Mouse (Mus musculus) gonadal fat pad, adult 2 months (tissue): ENCODE measurements around the gene Zdhhc16. TPM values are rescaled to one million over a fixed set of nuclear protein-coding genes. Genes with fewer than 3 reads are reported as not detected.

ENCODE experiments used
- DNase-seq: peaks from one replicate; pipeline ENCODE4 v3.0.0-alpha.2; 2012; ENCODE audit warnings: low read depth
- polyA plus RNA-seq: library from polyadenylated mRNA; depleted of rRNA; stranded (reverse); fragments of >200 nt; gene quantifications from 2 replicates; pipeline ENCODE4 v1.2.3, GENCODE M21; 2012; rRNA removed

Gene Zdhhc16
- 76.1 and 85.0 TPM in 2 replicates for polyA plus RNA-seq

DNA sequence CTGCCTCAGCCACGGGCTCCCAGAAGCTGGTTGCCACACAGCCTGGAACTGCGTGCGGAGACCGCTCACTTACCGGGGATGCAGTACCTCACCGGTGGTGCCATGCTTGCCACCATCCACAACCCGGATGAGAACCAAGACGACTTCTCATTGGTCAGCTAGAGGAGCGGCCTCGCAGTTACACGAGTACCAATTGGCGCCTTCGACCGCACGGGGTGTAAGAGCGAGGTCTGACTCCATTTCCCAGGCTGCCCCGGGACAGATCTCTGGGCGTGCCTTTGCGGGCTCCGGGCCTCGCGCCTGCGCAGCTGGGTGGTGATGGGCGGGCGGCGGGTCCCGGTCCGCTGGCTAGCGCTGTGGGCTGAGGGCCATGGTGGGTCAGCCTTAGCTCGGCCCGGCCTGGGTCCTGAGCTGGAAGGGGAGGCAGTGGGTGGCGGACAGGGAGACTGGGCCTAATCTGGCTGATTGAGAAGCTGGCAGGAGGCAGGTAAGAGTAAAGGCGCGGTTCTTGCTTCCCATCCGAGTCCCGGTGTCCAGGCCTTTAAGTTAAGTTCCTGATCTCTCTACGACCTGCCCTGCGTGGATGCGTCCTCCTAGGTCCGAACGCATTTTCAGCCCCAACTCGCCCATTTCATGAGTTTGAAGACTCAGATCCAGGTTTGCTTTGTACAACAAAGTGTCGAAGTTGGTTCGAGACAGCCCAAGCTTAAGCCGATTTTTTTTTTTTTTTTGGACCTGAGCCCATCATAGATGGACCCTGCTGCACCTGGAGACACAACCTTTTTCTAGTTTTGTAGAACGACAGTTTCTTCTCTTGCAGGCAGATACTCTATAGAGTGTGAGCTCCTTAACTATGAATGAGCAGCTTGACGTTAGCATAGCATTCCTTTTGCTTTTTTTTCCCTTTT, at the start of gene Zdhhc16, which contains the start of gene Exosc1:
Zdhhc16 (plus strand) TSS at position 302 of the 908 bp plus-strand sequence.
Exosc1 (minus strand) TSS at position 245 of the 908 bp plus-strand sequence.
- DNase-seq = peak; percentile 93

DNA sequence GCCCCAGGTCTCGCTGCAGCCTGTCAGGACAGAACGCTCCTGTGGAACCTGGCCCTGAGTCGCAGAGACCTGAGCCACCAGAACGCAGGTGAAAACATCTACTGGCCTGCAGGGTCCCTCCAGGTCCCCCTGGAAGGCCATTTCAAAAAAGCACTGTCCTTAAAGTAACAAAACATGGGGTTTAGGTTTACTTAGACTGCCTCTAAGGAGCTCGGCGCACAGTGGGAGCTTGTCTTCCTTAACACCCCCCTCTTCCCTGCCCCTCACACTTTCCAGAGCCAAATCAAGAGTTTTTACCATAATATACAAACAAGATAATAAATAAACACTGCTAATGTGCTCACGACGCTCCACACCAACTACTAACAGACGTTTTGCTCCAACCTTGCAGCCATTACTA, 49.4 kb upstream of the Zdhhc16 start:
- no peak for DNase-seq

DNA sequence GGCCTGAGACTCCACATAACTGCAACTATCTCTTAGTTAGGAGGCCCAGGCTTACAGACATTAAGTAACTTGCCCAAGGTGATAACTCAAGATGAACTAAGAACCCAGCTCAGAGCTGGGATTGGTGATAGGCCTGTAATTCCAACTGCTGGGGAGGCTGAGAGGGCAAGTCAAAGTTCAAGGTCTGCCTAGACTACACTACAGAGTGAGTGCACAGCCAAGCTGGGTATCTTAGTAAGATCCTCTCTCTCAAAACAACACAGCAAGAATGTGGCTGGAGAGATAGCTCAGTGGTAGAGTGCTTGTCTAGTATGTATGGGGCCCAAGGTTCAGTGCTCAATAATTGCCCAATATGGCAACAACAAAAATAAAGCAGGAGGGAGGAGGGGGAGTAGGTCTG, 45.1 kb upstream of the Zdhhc16 start:
- DNase-seq = no peak

DNA sequence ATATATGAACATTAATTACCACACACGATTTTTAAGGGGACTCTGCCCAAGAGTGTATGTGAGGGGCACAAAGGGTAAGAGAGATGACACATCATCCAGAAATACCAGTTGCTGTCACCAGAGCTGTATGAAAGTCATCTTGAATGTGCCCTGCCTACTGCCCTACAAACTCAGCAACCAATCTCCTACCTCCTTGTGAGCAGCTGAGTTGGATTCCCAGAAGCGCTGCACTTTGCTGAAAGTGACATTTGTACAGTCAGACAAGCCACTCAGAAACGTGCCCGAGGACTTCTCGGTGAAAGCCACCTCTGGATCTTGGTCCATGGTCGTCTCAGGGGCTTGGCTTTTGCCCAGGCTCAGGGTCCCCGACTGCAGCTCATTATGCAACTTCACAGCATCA, 38.3 kb upstream of the Zdhhc16 start:
- DNase-seq = no peak

DNA sequence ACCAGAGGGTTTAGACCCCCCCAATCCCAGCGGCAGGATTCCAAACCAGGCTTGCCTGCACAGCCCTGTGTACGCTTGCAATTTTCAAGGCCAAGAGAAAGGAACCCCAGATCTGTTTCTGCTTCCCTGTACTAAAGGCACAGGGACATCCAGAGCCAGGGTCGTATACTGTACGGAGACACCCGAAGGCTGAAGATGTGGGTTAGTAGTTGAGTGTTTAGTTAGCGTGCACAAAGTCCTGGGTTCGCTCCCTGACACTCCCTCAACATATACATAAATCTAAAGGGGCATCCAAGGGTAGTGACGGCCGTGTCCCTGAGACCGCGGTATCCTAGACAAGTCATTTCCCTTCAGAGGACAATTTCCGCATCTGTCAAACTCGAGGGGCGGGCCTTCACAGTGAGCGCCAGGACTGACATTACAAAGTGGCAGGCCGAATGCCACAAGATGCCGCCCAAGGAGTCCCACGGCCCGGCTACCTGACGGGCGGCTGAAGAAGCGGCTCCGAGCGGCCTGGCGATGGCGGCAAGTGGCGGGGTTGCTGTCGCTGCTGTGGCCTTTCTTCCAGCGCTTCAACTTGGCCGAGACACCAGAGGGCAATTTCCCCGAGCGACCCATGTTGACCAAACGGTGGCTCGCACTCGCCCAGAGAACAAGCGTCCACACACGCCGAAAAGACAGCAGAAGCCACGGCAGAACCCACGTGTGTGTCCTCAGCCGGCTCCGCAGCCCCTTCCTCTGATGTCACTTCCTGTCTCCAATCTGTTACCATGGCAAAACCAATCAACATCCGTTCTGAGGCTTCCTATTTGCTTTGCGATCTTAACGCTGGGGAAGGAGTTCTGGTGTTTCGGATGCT, 37.6 kb upstream of the Zdhhc16 start, which contains the start of gene Rrp12:
Rrp12 (minus strand) TSS at position 714 of the 859 bp plus-strand sequence.
- no peak for DNase-seq

DNA sequence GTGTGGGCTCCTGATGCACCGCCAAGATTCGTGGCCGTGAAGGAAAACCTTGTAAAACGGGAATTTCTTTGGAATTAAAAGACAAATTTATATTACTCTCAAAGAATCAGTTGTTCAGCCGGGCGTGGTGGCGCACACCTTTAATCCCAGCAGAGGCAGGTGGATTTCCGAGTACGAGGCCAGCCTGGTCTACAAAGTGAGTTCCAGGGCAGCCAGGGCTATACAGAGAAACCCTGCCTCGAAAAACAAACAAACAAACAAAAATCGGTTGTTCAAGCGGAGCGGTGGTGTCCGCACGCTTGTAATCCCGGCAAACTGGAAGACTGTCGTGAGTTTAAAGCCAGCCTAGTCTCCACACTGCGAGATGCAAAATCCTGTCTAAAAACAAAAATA, 37.0 kb upstream of the Zdhhc16 start:
- DNase-seq = no peak

DNA sequence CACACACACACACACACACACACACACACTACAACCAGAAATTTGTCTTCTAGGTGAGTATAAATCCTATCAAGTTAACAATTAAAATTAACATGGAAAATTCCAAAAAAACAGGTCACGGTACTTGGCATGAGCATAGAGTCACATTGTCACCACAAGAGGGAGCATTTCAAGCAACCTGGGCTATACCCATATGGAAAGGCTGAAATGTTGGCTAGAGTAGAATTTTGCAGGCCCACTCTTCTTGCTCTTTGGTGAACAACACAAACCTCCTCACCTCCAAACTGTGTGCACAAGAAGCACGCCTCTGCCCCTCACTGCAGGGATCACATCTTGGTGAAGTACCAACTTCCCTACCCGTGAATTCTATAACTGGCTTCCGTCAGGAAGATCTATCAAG, 34.4 kb upstream of the Zdhhc16 start:
- DNase-seq = no peak

DNA sequence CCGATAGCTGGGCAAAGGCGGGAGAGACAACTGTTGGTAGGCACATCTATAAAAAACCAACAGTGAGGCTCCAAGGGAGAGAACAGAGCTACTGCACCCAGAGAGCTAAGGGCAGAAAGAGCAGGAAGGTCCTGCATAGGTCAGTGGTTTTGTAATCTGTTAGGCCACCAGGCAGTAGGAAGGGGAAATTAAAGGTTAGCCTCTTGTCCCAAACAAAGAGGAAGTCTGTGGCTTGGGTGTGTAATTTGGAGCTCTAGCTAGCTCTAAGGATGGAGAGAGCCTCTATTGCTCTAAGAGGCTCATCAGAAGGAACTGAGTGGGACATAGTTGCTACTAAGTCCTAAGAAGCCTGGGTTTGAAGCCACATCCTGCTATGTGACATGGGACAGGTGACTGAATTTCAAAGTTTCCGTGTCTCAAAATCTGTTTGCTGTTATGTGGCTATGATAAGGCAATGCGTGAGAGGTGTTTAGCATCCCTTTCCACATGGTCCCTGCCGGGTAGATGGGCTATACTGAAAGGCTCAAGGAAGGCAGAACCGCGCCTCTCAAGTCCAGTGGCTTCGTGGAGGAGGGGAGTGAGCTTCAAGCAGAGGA, 32.7 kb upstream of the Zdhhc16 start:
- no peak for DNase-seq

DNA sequence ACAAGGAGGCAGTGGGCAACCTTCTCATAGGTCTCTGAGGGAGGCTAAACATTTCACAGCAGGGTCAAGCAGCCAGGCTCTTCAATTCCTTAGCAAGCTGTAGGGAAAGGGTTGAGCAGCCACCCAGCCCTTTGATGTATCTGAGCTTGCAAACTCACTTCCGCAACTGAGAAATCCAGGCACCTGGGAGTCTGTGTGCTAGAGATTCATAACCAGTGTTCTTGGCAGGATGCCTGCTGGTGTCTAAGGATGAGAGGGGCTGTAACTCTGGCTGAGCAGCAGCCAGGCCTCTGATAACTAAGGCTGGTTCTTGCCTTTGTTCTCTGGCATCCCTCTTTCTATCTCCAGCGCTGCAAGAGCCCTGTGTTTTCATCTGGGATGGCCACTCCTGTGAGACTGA, 31.6 kb upstream of the Zdhhc16 start:
- no peak for DNase-seq

DNA sequence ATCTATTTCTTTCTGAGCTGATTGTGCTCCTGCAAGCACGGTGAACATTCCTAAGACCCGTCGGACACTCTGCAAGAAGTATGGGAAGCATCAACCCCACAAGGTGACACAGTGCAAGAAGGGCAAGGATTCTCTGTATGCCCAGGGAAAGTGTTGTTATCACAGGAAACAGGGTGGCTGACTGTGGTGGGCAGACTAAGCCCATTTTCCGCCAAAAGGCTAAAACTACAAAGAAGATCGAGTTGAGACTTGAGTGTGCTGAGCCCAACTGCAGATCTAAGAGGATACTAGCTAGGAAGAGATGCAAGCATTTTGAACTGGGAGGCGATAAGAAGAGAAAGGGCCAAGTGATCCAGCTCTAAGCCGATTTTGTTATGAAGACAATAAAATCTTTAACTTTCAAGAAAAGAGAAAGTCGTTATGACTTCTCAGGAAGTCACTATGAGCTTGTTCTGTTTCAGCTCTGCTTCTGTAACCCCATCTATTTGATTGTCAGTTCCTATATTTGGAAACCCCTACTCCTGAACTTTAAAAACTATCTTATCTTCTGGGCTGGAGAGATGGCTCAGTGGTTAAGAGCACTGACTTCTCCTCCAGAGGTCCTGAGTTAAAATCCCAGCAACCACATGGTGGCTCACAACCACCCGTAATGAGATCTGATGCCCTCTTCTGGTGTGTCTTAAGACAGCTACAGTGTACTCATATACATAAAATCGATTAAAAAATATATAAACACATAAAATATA, 30.3 kb upstream of the Zdhhc16 start:
- DNase-seq = no peak

DNA sequence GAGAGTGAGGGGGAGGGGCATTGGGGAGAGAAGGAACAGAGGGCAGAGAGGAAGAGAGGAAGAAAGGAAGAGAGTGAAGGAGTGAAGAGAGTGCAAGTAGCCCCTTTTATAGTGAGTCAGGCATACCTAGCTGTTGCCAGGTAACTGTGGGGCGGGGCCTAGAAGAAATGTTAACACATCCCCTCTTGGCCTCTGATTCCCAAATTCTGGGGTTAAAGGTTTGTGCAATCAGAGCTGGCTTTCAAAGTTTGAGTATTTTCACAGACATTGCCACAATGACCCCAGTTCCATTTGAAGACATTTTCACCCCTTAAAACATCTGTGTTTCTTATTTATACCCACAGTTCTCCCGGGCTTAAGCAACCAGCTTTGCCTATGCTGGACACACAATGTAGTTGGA, 28.0 kb upstream of the Zdhhc16 start:
- no peak for DNase-seq

DNA sequence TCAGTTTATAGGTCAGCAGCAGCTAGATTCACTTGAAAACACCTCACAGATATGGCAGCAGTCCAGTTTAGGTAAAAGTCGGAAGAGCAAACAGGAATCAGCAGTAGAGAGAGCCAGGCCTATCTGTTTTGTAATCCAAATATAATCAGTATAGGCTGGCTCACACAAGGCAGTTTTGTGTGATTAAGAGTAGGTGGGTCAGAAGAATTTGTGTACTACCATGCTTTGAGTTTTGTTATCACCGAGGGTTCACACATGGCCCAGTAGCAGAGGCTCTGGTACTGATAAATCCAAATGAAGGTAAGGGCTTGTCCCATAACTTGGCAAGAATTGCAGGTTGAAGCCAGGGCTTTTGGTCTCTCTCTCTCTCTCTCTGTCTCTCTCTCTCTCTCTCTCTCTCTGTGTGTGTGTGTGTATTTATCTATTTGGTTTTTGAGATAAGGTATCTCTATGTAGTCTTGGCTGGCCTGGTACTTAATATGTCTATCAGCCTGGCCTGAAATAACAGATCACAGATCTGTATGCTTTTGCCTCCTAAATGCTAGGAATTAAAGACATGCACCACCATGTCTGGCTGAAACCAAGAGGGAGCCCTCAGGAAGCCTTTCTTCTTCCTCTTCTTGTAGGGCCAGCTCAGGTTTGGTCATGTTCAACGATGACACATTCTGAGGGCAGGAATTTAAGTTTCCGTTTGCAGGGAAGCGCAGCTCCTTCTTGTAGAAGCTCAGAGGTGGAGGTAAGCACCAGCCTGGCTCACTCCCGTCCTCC, 26.8 kb upstream of the Zdhhc16 start:
- DNase-seq = no peak

DNA sequence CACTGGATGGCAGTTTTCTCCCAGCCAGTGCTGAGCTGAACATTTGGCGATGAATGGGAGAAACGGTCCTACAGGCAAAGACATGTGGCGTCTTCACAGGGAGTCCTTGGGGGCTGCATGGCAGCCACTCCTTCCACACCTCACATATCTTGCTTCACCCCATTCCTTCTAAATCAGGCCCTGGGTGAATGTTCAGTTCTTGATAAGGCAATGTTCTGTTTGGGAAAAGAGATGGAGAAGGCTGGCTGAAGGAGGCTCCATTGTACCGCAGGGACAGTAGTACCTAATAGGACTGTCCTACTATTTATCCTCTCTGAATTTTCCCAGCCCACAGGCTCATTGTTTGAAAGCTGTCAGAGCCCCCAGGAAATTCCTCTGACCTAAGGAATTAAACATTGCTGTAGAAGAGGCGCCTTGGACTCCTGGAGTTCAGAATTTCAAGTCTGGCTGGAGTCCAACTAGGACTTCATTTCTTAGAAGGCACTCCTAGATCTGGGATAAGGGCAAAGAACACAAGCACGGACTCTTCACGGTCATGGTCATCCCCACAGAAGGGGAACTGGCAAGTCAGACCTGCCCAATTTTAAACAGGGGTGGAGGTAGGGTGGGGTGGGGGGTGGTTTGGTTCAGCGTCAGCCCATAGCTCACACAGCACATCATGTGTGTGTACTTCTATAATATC, 26.1 kb upstream of the Zdhhc16 start:
- no peak for DNase-seq

DNA sequence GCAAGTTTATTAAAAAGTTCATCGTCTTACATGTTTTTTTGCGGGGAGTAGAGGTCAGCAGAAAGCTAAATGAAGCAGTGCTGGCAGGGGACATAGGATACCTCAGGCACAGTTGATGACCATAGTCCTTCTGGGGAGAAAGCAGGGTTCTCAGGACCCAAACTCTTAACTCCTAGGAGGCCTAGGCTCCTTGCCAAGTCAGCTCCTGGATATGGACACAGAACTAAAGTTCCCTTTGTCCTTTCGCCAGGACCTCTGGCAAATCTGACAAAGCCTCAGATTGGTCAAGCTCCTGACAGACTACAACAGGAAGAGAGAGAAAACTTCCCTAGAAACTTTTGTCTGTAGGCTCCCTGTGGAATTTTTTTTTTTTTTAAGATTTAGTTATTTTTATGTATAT, 24.5 kb upstream of the Zdhhc16 start:
- no peak for DNase-seq

DNA sequence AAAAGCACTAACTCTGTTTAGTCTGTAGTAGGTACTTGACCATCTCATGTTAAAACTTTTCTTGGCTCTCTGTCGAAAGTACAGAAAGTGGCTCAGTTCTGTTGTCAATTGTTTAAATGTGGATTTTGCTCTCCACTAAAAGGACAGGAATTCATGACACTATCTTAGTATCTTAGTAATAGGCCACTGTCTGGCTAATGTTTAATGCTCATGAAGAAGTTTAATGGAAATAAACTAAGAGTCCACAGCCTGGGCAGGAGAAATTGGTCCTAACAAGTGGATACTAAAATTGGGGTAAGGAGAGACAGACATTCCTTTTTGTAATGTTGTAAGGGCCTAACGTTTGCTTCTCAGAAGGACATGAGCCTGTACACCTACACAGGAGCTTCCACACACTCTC, 22.9 kb upstream of the Zdhhc16 start:
- no peak for DNase-seq

DNA sequence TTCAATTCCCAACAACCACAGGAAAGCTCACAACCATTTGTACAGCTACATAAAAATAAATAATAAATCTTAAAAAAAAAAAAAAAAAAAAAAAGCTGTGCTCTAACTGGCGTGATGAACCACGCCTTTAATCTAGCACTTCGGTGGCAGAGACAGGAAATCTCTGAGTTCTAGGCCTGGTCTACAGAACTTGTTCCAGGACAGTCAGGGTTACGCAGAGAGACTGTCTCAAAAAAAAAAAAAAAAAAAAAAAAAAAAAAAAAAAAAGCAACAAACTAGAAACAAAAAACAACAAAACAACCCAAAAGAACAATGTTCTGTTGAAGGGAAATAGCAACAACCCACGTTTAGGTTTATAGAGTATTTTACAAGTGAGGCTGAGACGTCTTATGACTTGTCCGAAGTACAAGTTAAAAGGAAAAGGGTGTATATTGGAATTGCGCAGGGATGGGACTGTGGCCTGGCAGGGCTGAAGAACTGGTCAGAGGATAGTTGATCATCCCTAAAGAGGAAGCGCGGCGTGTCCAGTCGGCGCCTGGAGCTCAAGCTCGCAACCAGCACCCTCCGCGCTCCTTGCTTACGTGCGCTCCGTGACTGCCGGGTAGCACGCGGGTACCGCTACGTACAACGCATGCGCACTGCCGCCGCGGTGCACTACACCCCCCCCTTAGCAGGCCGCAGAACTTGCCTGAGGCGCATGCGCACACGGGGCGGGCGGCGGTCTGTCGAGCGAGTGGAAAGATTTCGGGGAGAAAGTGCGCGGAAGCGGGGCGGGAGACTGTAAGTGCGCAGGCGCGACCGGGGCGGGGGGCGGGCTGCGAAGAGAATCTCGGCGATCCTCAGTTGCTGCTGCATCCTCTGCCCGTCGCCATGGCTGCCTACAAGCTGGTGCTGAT, 21.9 kb upstream of the Zdhhc16 start, which contains the start of gene Pgam1:
Pgam1 (plus strand) TSS at position 746 of the 896 bp plus-strand sequence.
- DNase-seq = peak; percentile 58

DNA sequence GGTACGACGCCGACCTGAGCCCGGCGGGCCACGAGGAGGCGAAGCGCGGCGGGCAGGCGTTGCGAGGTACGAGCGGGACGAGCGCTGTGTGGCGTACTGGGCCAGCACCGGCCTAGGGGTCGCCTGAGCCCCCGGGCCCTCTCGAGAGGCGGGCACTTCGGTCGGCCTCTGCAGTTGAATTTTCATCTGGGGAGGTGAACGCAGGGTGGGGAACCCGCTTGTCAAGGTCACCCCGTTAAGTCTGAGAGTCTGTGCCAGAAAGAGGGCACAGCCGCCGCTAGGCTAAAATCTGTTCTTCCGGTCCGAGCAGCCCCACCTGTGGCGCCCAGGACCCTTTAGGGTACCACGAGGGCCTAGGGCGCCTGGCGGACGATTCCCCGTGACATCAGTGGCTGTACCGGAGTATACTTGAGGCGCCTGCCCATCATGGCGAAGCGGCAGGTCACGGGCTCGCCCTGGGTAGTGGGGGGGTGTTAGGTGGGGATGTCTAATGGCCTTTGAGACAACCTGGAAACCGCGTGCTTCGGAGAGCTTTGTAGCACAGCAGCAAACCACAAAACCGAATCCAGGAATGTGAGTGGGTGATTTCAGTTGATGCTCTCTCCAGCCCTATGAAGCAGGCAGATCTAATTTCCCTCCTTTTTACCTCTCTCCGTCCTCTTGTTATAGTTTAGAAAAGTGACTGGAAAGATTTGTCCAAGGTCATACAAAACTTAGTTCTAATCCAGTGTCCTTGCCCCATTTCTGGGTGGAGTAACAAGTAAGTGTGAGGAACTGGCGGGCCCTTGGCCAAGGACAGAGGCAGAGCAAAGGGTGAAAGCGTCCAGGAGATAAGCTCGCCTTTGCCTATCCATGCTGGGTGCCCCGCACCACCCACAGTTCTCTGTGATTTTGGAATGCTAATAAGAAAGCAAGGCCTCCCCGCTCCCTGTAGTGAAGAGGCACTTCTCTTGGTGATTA, 20.9 kb upstream of the Zdhhc16 start:
- DNase-seq = no peak
